19 mouse cellular contexts compared by ENCODE assay signal in the genomic region with DNA sequence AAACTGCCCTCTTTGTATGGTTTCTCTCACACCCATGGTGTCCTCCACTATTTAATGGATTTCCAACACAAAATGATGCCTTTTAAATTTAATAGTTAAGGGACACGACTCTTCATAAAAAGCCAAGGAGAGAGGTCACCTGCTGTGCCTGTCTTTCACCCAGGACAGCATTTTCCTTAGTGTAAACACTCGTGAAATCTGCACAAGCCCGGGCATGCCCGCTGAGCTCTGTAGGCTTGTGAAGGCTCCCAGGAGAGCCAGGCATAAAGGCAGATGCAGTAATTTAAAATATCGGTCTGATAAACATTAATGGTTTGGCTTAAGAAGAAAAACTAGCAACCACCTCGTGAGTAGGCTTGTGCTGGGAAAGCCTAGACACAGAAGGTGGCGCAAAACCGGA.
DNase-seq lines count a peak whose midpoint lies in the region; ATAC-seq and TF ChIP-seq lines count a peak whose summit lies in the region.
"Had no signal": no experiment of that assay in that cellular context is flagged by ENCODE, and none has a peak within 500 bp of the region (broad histone marks: within the 10 kb centered on the region; RNA-seq: fewer than 3 reads in every experiment).

No protein-coding gene starts in this region.

- intact Hi-C loops in heart, postnatal 25 days (cut with DNase I) = no loop called here

- H3K4me1 ChIP-seq in ES-Bruce4 (ENCODE audit: control insufficient read depth, insufficient read depth, low read length) = no peaks in the 10 kb centered on the region
- peaks cover 0 to 4% of the 10 kb centered on the region in 2 experiments; a peak in 1 of 4 replicates for H3K4me1 ChIP-seq in ES-E14 (ENCODE audit: control insufficient read depth in 2 of 2, insufficient read depth in 2 of 2, low read length in 2 of 2, poor library complexity in 1 of 2)
- H3K4me1 ChIP-seq in embryonic facial prominence, embryonic 10.5 days = peaks cover 19% of the 10 kb centered on the region

- DNase-seq in ES-E14 (ENCODE audit: low read depth, low spot score) = no peak
- no peak for DNase-seq in embryonic facial prominence, embryonic 10.5 days (ENCODE audit: low spot score)
- DNase-seq in ovary, adult 18-20 months (ENCODE audit: low spot score) = no peak
- no peak for DNase-seq in heart, postnatal 25 days (ENCODE audit: low spot score)
- DNase-seq: adrenal gland, postnatal 14 days; cerebellum, adult 18-20 months; cerebellum, adult 9-11 months; cerebellum, postnatal 36 days; gastrocnemius, postnatal 36 days had no signal

- H3K36me3 ChIP-seq in ES-Bruce4 (ENCODE audit: control insufficient read depth, insufficient read depth, low read length, poor library complexity, severe bottlenecking) = no peaks in the 10 kb centered on the region
- no peaks in the 10 kb centered on the region for H3K36me3 ChIP-seq in ES-E14 (ENCODE audit: control insufficient read depth, insufficient read depth, low read length, poor library complexity, severe bottlenecking)
- H3K36me3 ChIP-seq in embryonic facial prominence, embryonic 10.5 days (replicated peaks) = no peaks in the 10 kb centered on the region
- H3K36me3 ChIP-seq: forebrain, embryonic 15.5 days; G1E; heart, embryonic 13.5 days; hindbrain, embryonic 13.5 days; intestine, embryonic 15.5 days had no signal

- no peaks in the 10 kb centered on the region for H3K27me3 ChIP-seq in ES-Bruce4 (ENCODE audit: control insufficient read depth, insufficient read depth, low read length, poor library complexity, severe bottlenecking)
- H3K27me3 ChIP-seq in embryonic facial prominence, embryonic 10.5 days (replicated peaks; ENCODE audit: low read depth, poor library complexity, severe bottlenecking) = no peaks in the 10 kb centered on the region
- H3K27me3 ChIP-seq: forebrain, embryonic 15.5 days; heart, embryonic 13.5 days; hindbrain, embryonic 13.5 days; intestine, embryonic 15.5 days had no signal

- TF ChIP-seq POLR2A in ES-Bruce4 (IDR thresholded peaks at IDR 0.05; ENCODE audit: insufficient read depth, low read length) = no peak

- H3K4me3 ChIP-seq in ES-Bruce4 (ENCODE audit: low read depth, low read length) (no peak overlapping the region), ES-E14 (ENCODE audit: insufficient read depth in 1 of 2, low read depth in 1 of 2, low read length in 2 of 2, poor library complexity in 1 of 2, severe bottlenecking in 1 of 2) (no peak overlapping the region)
- no peak overlapping the region for H3K4me3 ChIP-seq in embryonic facial prominence, embryonic 10.5 days
- H3K4me3 ChIP-seq: intestine, embryonic 15.5 days had no signal

- ATAC-seq in megakaryocyte, adult 5-6 weeks (ENCODE audit: poor library complexity, severe bottlenecking) = no peak
- ATAC-seq: activated CD4-positive, CD25-positive, alpha-beta regulatory T cell, adult 4 months; CD4-positive, CD25-positive, alpha-beta regulatory T cell, adult 4 months; intestine, embryonic 15.5 days had no signal

- in situ Hi-C loops in ES-E14 (cut with MboI; ENCODE audit: low sequenced_read_pairs in 2 of 2, unreplicated experiment in 2 of 2) = loop anchor here in 1 of 2 experiments (25.0 kb wide), 1 partner anchor 185 kb away; no protein-coding TSS in a partner anchor

- 66% methylated on average over 8 of the region's 8 CpGs for WGBS in embryonic facial prominence, embryonic 10.5 days

- peak overlapping the region; percentile 10 for H3K9ac ChIP-seq in ES-Bruce4 (ENCODE audit: low read depth, poor library complexity, severe bottlenecking)
- H3K9ac ChIP-seq in ES-E14 (ENCODE audit: insufficient read depth, low read depth, low read length, poor library complexity, severe bottlenecking) = no peak overlapping the region
- H3K9ac ChIP-seq: heart, embryonic 13.5 days; hindbrain, embryonic 13.5 days had no signal

- no peak for TF ChIP-seq CTCF in ES-Bruce4 (IDR thresholded peaks at IDR 0.05; ENCODE audit: low read depth, low read length)

- H3K9me3 ChIP-seq in ES-Bruce4 (replicated peaks; ENCODE audit: control insufficient read depth, insufficient read depth, low read length, poor library complexity, severe bottlenecking) = no peaks in the 10 kb centered on the region
- H3K9me3 ChIP-seq in ES-E14 (ENCODE audit: control insufficient read depth, insufficient read depth, low read depth, low read length) = no peaks in the 10 kb centered on the region
- H3K9me3 ChIP-seq in embryonic facial prominence, embryonic 10.5 days = no peaks in the 10 kb centered on the region
- H3K9me3 ChIP-seq: forebrain, embryonic 15.5 days; heart, embryonic 13.5 days; hindbrain, embryonic 13.5 days; intestine, embryonic 15.5 days had no signal

- peak; percentile 69 for TF ChIP-seq EP300 in ES-Bruce4 (IDR thresholded peaks at IDR 0.05; ENCODE audit: insufficient read depth, low read depth, low read length)

- H3K27ac ChIP-seq in ES-Bruce4 (ENCODE audit: insufficient read depth, low read length) = peak overlapping the region; percentile 33
- H3K27ac ChIP-seq in ES-E14 (ENCODE audit: insufficient read depth, low read depth, low read length, poor library complexity, severe bottlenecking) = 0 out of 2 replicates have a peak overlapping the region, but pooled peaks have one; percentile 14
- H3K27ac ChIP-seq in embryonic facial prominence, embryonic 10.5 days (replicated peaks) = peak overlapping the region; percentile 20; the same call in 1 of the 2 replicates
- H3K27ac ChIP-seq: forebrain, embryonic 15.5 days; heart, embryonic 13.5 days; hindbrain, embryonic 13.5 days; hindbrain, postnatal 0 days; intestine, embryonic 15.5 days had no signal

TF ChIP-seq in ES-E14, 5 proteins besides CTCF, POLR2A, EP300 and RAD21:
- TF ChIP-seq HCFC1 (IDR thresholded peaks at IDR 0.05; ENCODE audit: borderline replicate concordance, insufficient read depth, low read length) = no peak
- no peak for TF ChIP-seq ZNF384 (IDR thresholded peaks at IDR 0.05; ENCODE audit: low read depth, low read length)
- TF ChIP-seq ZC3H11A (IDR thresholded peaks at IDR 0.05; ENCODE audit: borderline replicate concordance, low read depth, low read length) = no peak
- TF ChIP-seq CHD2 (IDR thresholded peaks at IDR 0.05; ENCODE audit: low read depth, low read length) = no peak
- no peak for TF ChIP-seq MAFK (IDR thresholded peaks at IDR 0.05; ENCODE audit: insufficient read depth, low read depth, low read length)
